Mouse (Mus musculus): Measurements from ENCODE around the gene Usp2.

Usp2 gene

GRCm38 (mm10) chr9:44046426-44046825 lies 20.4 kb upstream of the Usp2 start:
- no peak for DNase-seq (ENCODE audit: low read depth, low spot score)

GRCm38 (mm10) chr9:44047071-44047470 lies 19.8 kb upstream of the Usp2 start:
- DNase-seq (ENCODE audit: low read depth, low spot score): no peak

- DNase-seq (ENCODE audit: low read depth, low spot score): no peak
Measured at GRCm38 (mm10) chr9:44047571-44048490, 19.0 kb upstream of the Usp2 start.

DNA sequence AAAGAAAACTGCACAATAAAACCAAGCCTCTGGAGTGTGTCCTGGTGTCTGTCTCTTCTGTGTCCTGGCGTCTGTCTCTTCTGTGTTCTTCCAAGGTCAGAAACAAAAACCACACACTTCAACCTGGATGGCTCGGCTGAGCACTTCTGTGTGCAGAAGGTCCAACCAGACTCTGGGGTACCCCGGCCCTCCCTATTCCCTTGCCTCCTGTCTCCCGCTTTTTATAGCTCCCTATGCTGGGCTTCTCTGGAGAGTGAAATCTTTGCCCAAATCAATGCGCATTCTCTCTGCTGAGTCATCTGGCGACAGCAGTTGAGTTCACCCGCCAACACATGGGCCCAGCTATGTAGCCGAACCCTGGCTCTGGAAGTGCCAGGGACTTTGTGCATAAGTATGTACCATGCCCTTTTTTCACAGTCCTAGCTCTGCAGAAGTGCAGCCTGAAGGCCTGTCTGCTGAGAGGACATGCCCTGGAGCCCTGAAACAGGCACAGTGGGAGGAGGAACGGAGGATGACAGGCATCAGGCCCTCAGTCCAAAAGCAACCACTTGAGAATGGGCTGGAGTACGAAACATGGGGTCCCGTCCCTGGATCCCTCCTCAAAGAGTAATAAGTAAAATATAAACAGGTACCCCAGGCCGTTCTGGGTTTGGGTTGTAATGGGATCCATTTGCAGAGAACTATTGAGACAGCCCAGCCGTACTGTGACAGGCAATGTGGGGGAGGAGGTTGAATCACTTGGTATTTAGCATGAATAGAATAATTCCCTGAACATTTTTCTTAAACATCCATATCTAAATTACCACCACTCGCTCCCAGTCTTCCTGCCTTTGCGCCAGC lies 18.1 kb upstream of the Usp2 start:
- no peak for DNase-seq (ENCODE audit: low read depth, low spot score)

- no peak for DNase-seq (ENCODE audit: low read depth, low spot score)
Measured at GRCm38 (mm10) chr9:44049381-44050165, 17.2 kb upstream of the Usp2 start.

DNA sequence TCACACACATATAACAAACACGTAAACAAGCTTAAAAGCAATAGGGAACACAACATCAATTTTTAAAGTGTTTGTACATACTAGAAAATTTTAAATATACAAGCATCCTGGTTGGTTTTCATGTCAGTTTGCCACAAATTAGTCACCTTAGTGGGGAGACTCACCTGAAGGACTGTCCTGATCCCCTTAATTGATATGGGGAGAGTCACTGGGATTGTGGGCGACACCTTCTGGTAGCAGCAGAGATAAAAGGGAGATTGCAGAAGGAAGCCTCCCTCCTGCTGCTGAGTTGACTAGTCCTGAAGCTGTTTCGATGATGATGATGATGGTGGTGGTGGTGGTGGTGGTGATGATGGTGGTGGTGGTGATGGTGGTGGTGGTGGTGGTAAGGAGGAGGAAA lies 14.0 kb upstream of the Usp2 start:
- DNase-seq (ENCODE audit: low read depth, low spot score): no peak

GRCm38 (mm10) chr9:44053936-44054335 lies 12.9 kb upstream of the Usp2 start:
- no peak for DNase-seq (ENCODE audit: low read depth, low spot score)

- DNase-seq (ENCODE audit: low read depth, low spot score): no peak
Measured at GRCm38 (mm10) chr9:44058606-44059005, 8.2 kb upstream of the Usp2 start.

DNA sequence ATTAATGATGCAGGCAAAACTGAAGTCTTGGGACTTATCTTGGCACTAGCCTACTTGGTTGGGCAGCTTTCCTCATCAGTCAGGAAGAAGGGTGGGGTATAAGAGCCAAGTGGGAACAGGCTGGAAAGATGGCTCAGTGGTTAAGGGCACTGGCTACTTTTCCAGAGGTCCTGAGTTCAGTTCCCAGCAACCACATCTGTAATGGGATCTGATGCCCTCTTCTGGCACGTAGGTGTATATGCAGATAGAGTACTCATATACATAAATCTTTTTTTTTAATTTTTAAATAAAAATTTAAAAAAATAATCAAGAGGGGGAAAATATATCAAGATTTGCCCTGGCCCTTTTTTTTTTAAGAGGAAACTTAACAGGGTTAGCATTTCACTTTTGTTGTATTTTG lies 1.6 kb upstream of the Usp2 start:
- no peak for DNase-seq (ENCODE audit: low read depth, low spot score)

DNA sequence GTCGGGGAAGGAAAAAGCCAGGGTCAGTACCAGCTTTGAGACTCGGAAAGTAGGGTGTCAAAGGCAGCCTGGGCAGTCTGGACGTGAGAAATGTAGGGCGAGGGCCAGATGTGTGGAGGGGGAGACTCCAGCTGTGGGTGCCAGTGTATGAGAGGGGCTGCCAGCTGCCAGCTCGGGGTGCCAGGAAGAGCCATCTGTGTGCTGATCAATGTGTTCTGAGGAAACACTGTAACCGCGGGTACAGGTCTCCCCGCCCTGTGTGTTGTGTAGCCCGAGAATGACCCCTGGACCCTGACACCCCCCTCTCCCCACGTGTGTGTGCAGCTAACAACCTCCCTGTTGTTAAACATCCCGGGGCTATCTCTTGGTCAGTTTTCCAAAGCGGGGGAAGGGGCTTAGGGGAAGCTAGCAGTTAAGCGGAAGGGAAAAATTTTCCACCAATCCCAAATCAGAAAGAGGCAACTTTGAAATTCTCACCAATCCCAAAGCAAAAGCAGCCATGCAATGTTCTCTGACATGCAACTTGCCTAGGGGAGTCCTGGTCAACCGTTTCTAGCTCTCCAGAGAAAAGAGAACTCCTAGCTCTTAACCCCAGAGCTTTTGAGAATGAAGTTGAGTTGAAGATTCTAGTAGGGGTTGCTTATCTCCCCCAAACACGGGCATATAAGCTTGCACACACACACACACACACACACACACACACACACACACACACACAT lies 579 bp downstream of the Usp2 start:
- no peak for DNase-seq (ENCODE audit: low read depth, low spot score)

GRCm38 (mm10) chr9:44067960-44068330 lies 1.1 kb downstream of the Usp2 start:
- DNase-seq (ENCODE audit: low read depth, low spot score): no peak

DNA sequence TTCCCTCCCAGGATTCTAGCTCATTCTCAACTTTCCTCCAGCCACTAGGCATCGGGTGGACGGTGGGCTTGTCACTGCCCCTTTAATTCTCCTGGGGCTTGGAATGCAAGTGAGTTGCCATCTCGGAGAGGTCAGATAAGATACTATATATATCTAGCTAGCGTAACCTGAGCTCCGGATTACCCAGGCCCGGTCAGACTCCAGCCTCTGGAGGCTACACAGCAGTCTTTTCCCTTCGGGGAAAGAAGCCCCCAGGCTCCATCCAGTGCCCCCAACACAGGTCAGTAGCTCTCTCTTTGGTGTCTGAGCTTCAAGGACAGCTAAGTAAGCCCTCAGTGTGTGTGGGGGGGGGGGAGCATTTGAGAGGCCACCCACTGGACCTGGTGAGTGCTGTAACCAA lies 2.4 kb downstream of the Usp2 start:
- DNase-seq (ENCODE audit: low read depth, low spot score): no peak

DNA sequence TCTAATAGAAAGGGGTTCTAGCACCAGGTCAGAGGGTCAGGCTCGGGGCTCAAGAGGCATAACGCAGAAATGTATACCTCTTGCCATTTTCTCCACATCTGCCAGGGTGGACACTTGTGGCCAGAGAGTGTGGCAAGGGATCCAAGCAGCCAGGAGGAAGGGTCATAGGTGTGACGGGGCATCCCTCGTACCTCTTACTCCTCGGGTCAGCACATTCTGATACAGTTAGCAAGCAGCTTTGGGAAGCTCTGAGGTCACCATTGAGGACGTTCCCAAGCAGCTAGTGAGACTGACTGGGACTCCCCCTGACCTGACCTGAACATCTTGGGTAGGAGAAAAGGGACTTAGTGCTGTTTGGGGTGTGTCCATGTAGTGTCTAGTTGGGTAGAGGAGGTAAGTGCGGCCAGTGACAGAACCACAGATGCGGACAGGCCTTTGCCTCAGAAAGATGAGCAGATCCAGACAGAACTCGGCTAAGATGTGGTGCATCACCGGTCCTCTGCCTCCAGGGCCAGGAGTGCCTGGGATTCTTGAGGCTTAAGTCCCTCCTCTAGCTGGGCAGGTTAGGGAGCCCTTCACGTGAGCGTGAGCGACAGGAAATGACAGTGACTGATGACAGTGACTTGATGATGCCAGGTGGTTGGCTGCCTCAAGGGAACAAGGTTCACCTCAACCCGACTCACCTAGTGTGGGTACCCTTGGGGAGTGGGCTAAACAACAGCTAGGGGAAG lies 3.5 kb downstream of the Usp2 start:
- DNase-seq (ENCODE audit: low read depth, low spot score): no peak

- no peak for DNase-seq (ENCODE audit: low read depth, low spot score)
Measured at GRCm38 (mm10) chr9:44070844-44071231, 4.0 kb downstream of the Usp2 start.

GRCm38 (mm10) chr9:44071914-44072598 lies 5.2 kb downstream of the Usp2 start:
- no peak for DNase-seq (ENCODE audit: low read depth, low spot score)

DNA sequence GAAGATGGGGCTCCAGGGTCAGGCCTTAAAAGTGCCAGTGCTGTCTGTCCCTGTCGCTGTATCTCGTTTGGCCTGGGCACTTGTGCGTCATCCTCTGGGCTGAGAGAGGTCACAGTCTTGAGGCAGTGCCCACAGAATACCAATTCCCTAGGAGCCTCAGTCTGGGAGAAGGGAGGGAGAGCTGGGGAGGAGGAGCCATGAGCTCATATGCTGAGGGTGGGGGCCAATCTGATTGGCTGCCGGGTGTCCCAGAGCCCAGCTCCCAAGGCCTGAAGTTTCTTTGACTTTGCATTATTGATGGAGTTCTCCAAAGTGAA lies 5.7 kb downstream of the Usp2 start:
- DNase-seq (ENCODE audit: low read depth, low spot score): no peak

DNA sequence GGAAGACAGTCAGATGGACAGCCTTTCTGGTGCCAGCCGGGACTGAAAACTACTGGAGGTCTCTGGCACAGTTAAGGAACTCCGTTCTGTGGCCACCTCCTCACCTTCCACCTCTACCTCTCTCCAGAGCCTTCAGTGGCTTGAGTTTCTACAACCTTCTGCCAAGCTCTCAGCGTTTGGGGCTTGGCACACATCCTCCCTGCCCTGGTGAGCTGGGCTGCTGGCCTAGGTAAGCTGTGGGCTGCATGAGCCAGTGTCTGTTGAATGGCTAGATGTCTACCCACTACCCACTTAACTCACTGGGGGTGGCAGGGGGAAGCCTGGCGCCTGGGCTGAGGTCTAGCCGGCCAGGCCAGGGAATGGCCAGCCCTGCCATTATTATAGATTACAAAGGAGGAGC lies 6.3 kb downstream of the Usp2 start:
- no peak for DNase-seq (ENCODE audit: low read depth, low spot score)

GRCm38 (mm10) chr9:44074395-44075275 lies 7.8 kb downstream of the Usp2 start:
- DNase-seq (ENCODE audit: low read depth, low spot score): no peak

- DNase-seq (ENCODE audit: low read depth, low spot score): no peak
Measured at GRCm38 (mm10) chr9:44075276-44075995, 8.6 kb downstream of the Usp2 start.
